Mouse (Mus musculus): ENCODE measurements around the gene Cntnap5c.
"Not testable (repeated sequence)": the region's sequence is repeated elsewhere in the genome, so short reads cannot be mapped to it uniquely, and the experiment has no call there.

Gene Cntnap5c

DNA sequence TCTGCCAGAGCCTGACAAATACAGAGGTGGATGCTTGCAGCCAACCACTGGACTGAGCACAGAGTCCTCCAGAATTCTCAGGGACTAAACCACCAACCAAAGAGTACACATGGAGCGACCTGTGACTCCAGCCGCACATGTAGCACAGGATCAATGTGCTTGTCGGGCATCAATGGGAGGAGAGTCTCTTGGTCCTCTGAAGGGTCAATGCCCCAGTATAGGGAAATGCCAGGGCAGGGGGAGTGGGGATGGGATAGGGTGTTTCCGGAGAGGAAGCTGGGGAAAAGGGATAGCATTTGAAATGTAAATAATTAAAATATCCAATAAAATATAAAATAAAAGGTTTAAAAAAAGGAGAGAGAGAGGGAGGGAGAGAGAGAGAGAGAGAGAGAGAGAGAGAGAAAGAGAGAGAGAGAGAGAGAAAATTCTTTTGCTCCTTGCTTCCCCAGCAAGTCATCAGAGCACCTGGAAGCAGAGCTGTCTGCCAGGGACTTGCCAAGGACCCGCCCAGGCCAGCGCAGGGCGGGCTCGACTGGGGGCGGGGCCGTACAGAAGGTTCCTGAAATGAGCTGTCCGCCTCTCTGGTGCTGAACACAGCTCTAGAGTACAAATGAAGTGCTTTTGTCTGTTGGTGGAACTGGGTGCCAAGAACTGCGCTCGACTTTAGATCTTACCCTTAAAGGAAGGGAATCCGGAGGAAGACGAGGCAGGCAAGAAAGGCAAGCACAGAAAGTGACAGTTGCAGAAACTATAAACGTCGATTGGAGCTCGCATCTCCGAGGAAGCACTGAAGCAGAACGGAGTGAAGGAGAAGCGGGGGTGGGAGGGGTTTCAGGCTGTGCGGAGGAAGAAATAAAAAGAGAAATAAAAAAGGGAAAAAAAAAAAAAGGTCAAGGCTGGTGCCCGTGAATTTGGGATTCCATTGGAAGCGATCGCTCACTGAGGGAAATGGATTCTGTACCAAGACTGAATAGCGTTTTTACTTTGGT, at the start of gene Cntnap5c:
Cntnap5c (plus strand) TSS at position 949 of the 989 bp plus-strand sequence.
- peak in 1 of 2 experiments; percentile 3 for DNase-seq

- DNase-seq = no peak
Observed at GRCm38 (mm10) chr17:57742119-57742518, 27.3 kb upstream of the Cntnap5c start, which contains the start of gene Gm21834. Gene Gm21834, minus strand, starts transcription at chr17:57742219.

GRCm38 (mm10) chr17:57758033-57758432, 11.3 kb upstream of the Cntnap5c start:
- DNase-seq = no peak

DNA sequence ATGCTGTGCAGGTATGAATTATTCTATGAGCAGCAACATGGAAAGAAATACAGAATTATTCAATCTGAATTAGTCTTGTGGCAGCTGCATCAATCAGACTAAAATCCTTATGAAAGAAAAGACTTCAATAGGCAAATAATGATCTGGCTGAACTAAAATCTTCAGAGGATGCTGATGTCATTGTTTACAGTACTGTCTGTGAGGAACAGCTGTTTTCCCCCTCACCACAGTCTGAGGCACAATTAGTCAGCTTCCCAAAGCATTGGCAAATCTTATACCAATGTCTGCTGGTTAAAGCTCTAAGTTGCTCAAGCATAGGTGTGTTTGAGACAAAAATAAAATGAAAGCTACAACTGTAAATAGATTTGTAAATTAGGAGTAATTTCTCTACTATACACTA, 2.1 kb upstream of the Cntnap5c start:
- DNase-seq = no peak

DNA sequence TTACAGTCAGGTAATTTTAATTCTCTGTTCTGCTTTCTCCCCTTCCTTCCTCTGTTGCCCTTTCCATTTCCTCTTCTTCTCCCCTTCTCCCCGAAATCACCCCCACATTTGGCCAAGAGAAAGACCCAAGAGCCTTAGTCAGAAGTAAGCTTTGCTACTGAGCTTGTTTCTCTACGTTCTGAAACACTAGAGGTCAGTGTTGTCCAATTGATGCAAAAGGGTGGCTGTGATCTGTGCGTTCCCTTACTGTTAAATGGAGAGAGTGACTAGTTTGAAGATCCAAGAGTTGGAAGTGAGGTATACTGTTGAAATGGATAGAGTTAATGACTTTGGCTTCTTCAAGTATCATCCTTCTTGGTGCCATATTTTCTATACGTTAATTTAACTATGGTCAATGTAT, 1.5 kb downstream of the Cntnap5c start:
- no peak for DNase-seq

DNA sequence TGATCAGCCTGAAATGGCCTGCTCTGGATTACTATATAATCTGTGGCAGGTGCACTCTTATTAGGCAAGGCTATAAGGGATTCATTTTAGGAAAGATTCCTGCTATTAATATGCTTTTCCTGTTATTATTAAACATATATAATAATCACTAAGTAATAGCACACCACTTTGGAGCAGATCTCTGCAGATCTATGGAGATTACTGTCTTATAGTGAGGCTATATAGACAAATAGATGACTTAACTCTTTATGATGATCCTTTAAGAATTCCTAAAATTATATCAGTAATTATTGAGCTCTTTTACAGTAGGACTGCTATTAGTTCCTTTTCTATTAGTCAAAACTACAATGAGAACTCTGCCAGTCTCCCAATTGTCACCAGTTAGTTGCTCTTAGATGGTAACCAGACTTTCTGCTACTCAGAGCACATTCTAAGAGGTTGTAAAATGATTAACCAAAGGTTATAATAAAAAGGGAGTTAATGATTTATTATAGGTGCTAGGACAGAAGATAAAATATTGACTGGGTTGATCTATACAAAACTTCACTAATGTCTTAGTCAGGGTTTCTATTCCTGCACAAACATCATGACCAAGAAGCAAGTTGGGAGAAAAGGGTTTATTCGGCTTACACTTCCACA, 18.9 kb downstream of the Cntnap5c start:
- DNase-seq = no peak

GRCm38 (mm10) chr17:57795408-57795807, 26.0 kb downstream of the Cntnap5c start:
- no peak for DNase-seq

DNA sequence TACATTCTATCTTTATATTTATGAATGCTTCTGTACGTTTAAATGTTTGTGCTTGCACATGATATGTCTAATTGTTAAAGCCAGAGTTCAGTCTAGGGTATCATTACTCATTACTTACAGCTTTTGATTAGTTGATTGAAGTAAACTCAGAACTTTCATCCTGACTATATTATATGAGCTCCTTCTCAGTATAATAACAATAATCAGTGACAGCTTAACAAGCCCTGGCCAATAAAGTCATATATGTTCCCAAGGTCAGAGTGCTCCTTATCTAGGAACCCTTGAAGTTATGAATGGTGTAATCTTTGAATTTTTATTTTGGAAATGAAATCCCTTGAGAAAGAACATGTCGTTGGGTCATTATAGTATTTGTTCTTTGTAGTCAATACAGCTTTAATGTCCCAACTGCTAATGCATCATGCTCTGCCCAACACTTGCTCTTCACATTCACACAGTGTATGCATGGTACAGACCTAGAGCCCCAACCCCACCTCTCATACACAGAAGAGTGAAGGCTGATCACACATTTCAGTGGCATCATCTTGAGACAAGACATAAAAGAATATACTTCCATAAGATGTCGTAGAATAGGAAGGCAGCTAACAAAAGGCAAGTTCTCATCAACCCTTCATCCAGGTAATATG, 27.4 kb downstream of the Cntnap5c start:
- DNase-seq = no peak

- no peak for DNase-seq
Observed at GRCm38 (mm10) chr17:57799414-57799985, 30.1 kb downstream of the Cntnap5c start.

DNA sequence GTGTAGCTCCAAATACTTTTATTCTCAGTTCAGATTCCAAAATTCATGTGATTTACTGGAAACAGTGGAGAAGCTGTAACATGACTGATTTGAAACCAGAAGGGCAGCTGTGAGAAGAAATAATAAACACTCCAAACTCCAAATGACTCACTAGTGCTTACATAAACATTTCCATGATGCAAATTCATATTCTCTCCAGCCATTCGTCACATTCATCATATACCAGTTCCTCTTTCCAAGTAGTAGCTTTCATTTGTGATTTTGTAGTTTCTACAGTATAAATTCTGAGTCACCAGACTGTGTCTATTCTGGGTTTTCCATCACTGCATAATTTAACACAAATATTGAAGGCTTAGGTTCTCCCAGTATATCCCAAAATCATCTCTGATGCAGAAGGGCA, 31.8 kb downstream of the Cntnap5c start:
- DNase-seq = no peak

GRCm38 (mm10) chr17:57837090-57837971, 68.0 kb downstream of the Cntnap5c start:
- DNase-seq = no peak

GRCm38 (mm10) chr17:57855811-57856210, 86.4 kb downstream of the Cntnap5c start:
- DNase-seq = not testable (repeated sequence)

GRCm38 (mm10) chr17:57865996-57866395, 96.6 kb downstream of the Cntnap5c start:
- DNase-seq = no peak

GRCm38 (mm10) chr17:57887742-57888389, 118.5 kb downstream of the Cntnap5c start:
- no peak for DNase-seq

DNA sequence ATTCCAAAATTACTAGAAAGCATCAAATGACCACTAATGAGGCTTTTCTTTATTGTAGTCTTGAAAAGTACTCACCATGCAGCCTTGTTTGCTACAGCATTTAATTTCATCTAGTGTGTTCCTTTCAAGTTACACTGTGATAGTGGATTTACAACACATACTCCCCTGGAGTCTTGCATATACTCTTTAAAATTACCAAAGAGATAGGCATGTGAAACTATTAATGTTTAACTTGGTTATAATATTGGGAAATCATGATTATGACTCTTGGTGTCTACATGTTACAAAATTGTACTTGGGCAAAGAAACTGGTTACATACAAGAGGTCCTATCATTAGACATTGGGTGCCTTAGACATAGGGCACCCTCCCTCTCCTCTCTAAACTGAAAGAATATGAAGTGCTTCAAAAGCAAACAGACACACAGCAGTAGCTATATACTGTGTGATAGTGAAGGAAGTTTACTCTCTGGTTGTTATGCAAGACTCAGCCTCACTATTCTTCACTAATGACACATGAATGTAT, 142.5 kb downstream of the Cntnap5c start:
- no peak for DNase-seq

DNA sequence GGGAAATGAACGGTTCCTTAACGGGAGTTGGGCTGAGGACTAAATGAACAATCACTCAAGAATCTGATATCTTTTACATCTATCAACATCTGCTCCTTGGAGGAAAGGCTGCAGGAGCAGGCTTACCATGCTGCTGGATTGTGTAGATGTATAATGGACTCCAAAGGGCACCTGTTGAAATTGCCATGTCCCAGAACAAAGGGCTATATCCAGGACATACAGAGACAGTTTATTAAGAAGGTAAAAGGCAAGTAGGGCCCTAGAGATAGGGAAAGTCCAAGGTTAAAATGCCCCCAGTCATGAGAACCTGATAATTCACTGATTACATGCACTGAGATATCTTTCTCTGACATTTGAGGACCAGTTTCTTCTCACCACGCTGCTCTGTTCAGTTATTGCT, 214.9 kb downstream of the Cntnap5c start:
- no peak for DNase-seq

GRCm38 (mm10) chr17:57988420-57988819, 219.1 kb downstream of the Cntnap5c start:
- DNase-seq = no peak

GRCm38 (mm10) chr17:57996461-57996860, 227.1 kb downstream of the Cntnap5c start:
- DNase-seq = no peak

DNA sequence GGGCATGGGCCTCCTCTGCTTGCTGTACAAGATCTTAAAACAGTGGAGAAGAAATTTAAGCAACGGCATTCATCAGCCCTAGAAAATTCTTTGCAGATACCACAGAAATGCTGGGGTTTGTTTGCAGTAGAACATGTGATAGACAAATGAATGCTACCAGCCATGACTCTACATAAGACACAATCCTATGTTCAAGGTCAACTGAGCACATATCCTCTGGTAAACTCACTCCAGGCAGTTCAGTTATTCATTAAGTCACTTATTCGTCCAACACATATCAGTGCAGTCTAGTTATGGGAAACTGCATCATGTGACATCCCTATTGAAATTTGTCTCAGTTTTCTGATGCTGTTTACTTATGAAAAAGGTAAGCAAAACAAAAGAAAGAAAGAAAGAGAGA, 229.7 kb downstream of the Cntnap5c start:
- no peak for DNase-seq

DNA sequence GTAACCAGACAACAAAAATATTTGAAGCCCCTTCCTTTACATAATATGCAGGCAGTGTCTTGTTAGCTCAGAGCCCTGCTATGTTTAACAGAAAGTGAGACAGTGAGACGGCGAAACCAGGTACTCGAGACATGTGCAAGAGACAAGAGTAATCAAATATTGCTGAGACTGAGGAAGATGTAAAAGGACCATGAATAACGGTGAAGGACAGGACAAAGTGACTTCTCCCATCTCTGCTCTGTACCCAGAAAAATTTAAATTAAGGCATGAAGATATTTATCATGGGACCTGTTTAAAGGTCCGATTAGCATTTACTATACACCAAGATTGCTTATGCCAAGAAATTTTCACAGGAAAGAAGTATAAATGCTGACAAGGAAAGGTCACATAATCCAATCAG, 233.5 kb downstream of the Cntnap5c start:
- no peak for DNase-seq

- no peak for DNase-seq
Observed at GRCm38 (mm10) chr17:58003322-58003721, 234.0 kb downstream of the Cntnap5c start.

Data from thymus, postnatal 36 days (tissue).